In the genomic region with DNA sequence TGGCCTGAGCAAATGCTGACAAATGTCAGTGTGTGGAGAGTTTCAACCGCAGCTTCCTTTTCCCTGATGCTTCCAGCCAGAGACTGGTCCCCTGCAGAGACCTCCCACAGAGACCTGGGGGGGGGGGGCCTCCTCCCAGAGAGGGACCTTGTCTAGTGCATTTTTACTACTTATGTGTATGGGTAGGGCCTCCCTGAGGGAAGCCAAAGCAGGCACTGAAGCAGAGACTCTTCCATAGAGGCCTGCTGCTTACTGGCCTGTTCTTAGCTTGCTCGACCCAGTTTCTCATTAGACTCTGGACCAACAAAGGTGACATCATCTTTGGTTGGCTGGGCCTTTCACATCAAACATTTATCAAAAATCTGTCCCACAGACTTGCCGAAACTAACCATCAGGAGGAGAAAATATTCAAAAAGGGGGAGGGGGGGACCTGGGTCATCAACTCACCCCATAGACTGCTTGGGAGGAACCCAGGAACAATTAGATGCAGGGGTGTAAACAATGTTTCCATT, we compare ENCODE assay signal across 10 mouse cellular contexts. TPM values are rescaled to one million over a fixed set of nuclear protein-coding genes. Genes with fewer than 3 reads are reported as not detected.
DNase-seq lines count a peak whose midpoint lies in the region; ATAC-seq and TF ChIP-seq lines count a peak whose summit lies in the region.
"Had no signal": no experiment of that assay in that cellular context is flagged by ENCODE, and none has a peak within 500 bp of the region (broad histone marks: within the 10 kb centered on the region; RNA-seq: fewer than 3 reads in every experiment).

No protein-coding gene starts in this region.

- TF ChIP-seq CTCF in heart, adult 2 months (IDR thresholded peaks at IDR 0.05), result no peak
- no peak for TF ChIP-seq CTCF in hindbrain, postnatal 0 days (IDR thresholded peaks at IDR 0.05; ENCODE audit: low read depth)
- TF ChIP-seq CTCF in liver, embryonic 14.5 days (IDR thresholded peaks at IDR 0.05; ENCODE audit: low read depth), result no peak

- no peak for TF ChIP-seq POLR2A in heart, adult 2 months (IDR thresholded peaks at IDR 0.05; ENCODE audit: insufficient read depth, low read depth, low read length)

- no peak overlapping the region for H3K4me2 ChIP-seq in heart, embryonic 11.5 days
- no peak overlapping the region for H3K4me2 ChIP-seq in hindbrain, postnatal 0 days (ENCODE audit: low read depth, low read length)
- H3K4me2 ChIP-seq in liver, embryonic 14.5 days (ENCODE audit: low read depth), result no peak overlapping the region
- H3K4me2 ChIP-seq: embryonic facial prominence, embryonic 13.5 days had no signal

- H3K79me2 ChIP-seq in heart, adult 2 months (replicated peaks; ENCODE audit: control insufficient read depth, insufficient read depth, low read length), result peaks cover 19% of the 10 kb centered on the region

- no peak overlapping the region for H3K4me3 ChIP-seq in heart, adult 2 months
- H3K4me3 ChIP-seq in heart, embryonic 11.5 days (ENCODE audit: low read depth, low read length), result no peak overlapping the region
- no peak overlapping the region for H3K4me3 ChIP-seq in hindbrain, postnatal 0 days (ENCODE audit: low read length)
- no peak overlapping the region for H3K4me3 ChIP-seq in liver, embryonic 14.5 days (ENCODE audit: insufficient read depth in 1 of 2, low read depth in 2 of 2, low read length in 2 of 2)
- H3K4me3 ChIP-seq: embryonic facial prominence, embryonic 13.5 days had no signal

- WGBS in heart, adult 2 months, result 38% methylated on average over 3 of the region's 3 CpGs
- 43% methylated on average over 3 of the region's 3 CpGs for WGBS in heart, embryonic 11.5 days (ENCODE audit: insufficient replicate concordance)
- 20% methylated on average over 3 of the region's 3 CpGs for WGBS in hindbrain, postnatal 0 days
- 27% methylated on average over 3 of the region's 3 CpGs for WGBS in liver, embryonic 14.5 days (ENCODE audit: insufficient replicate concordance)

- no peak for ATAC-seq in heart, embryonic 11.5 days (replicated peaks; ENCODE audit: insufficient number of reproducible peaks, low FRiP score, low TSS enrichment)
- ATAC-seq in hindbrain, postnatal 0 days, result peak; percentile 55; the same call in 1 of the 2 replicates
- ATAC-seq in liver, embryonic 14.5 days (ENCODE audit: insufficient read depth), result peak; percentile 14; the same call in 1 of the 2 replicates
- ATAC-seq in megakaryocyte-erythroid progenitor cell, adult 5-6 weeks (replicated peaks; ENCODE audit: low FRiP score, low TSS enrichment, poor library complexity, severe bottlenecking), result no peak

- H3K9ac ChIP-seq in heart, adult 2 months (ENCODE audit: low read depth, low read length), result no peak overlapping the region
- no peak overlapping the region for H3K9ac ChIP-seq in heart, embryonic 11.5 days (ENCODE audit: low read depth, low read length)
- no peak overlapping the region for H3K9ac ChIP-seq in hindbrain, postnatal 0 days (replicated peaks; ENCODE audit: low read length)
- no peak overlapping the region for H3K9ac ChIP-seq in liver, embryonic 14.5 days (replicated peaks)
- H3K9ac ChIP-seq: embryonic facial prominence, embryonic 13.5 days had no signal

- peak overlapping the region; percentile 56 for H3K27ac ChIP-seq in heart, adult 2 months
- no peak overlapping the region for H3K27ac ChIP-seq in heart, embryonic 11.5 days (ENCODE audit: low read depth, low read length)
- no peak overlapping the region; the same call in 1 of the 2 replicates for H3K27ac ChIP-seq in hindbrain, postnatal 0 days
- no peak overlapping the region for H3K27ac ChIP-seq in liver, embryonic 14.5 days
- H3K27ac ChIP-seq: embryonic facial prominence, embryonic 13.5 days had no signal

- TF ChIP-seq EP300 in heart, adult 2 months (IDR thresholded peaks at IDR 0.05; ENCODE audit: insufficient read depth, low read depth, low read length), result no peak
- no peak for TF ChIP-seq EP300 in liver, embryonic 14.5 days (IDR thresholded peaks at IDR 0.05; ENCODE audit: low read depth)

- H3K36me3 ChIP-seq in heart, adult 2 months (ENCODE audit: control insufficient read depth, insufficient read depth, low read length), result peaks cover 5% of the 10 kb centered on the region
- H3K36me3 ChIP-seq in heart, embryonic 11.5 days (ENCODE audit: control insufficient read depth, insufficient read depth, low read length), result no peaks in the 10 kb centered on the region
- H3K36me3 ChIP-seq in hindbrain, postnatal 0 days (ENCODE audit: insufficient read depth, low read length), result no peaks in the 10 kb centered on the region
- H3K36me3 ChIP-seq in liver, embryonic 14.5 days (replicated peaks; ENCODE audit: control insufficient read depth, insufficient read depth, low read depth), result no peaks in the 10 kb centered on the region
- H3K36me3 ChIP-seq: G1E had no signal

- no peaks in the 10 kb centered on the region for H3K27me3 ChIP-seq in heart, adult 2 months (ENCODE audit: control insufficient read depth, insufficient read depth, low read length)
- no peaks in the 10 kb centered on the region for H3K27me3 ChIP-seq in heart, embryonic 11.5 days (ENCODE audit: control insufficient read depth, insufficient read depth, low read length)
- no peaks in the 10 kb centered on the region for H3K27me3 ChIP-seq in hindbrain, postnatal 0 days (ENCODE audit: insufficient read depth, low read length)
- no peaks in the 10 kb centered on the region for H3K27me3 ChIP-seq in liver, embryonic 14.5 days (ENCODE audit: control insufficient read depth, insufficient read depth, low read length)
- H3K27me3 ChIP-seq: embryonic facial prominence, embryonic 13.5 days had no signal

- peak; percentile 38 for DNase-seq in heart, adult 2 months
- DNase-seq in adipocyte (ENCODE audit: low spot score), result peak; percentile 55
- DNase-seq in hindbrain, postnatal 0 days (ENCODE audit: low spot score), result no peak
- DNase-seq in liver, embryonic 14.5 days (ENCODE audit: low read depth in 3 of 3, low spot score in 3 of 3), result no peak
- no peak for DNase-seq in spleen, postnatal 14 days (ENCODE audit: low spot score in 2 of 2)
- no peak for DNase-seq in urinary bladder, postnatal 10 days (ENCODE audit: low spot score)

- intact Hi-C loops in heart, adult 2 months (cut with DNase I), result no loop called here

- H3K4me1 ChIP-seq in heart, adult 2 months (ENCODE audit: control insufficient read depth, insufficient read depth, low read length), result peaks cover 12% of the 10 kb centered on the region
- H3K4me1 ChIP-seq in heart, embryonic 11.5 days (ENCODE audit: control insufficient read depth, insufficient read depth, low read length), result peaks cover 15% of the 10 kb centered on the region
- H3K4me1 ChIP-seq in hindbrain, postnatal 0 days (ENCODE audit: insufficient read depth, low read length), result peaks cover 5% of the 10 kb centered on the region
- peaks cover 0 to 34% of the 10 kb centered on the region in 2 experiments; a peak in 3 of 4 replicates for H3K4me1 ChIP-seq in liver, embryonic 14.5 days (replicated peaks; ENCODE audit: control insufficient read depth in 2 of 2, insufficient read depth in 2 of 2, low read length in 1 of 2)

- no peaks in the 10 kb centered on the region for H3K9me3 ChIP-seq in heart, embryonic 11.5 days (replicated peaks; ENCODE audit: control insufficient read depth, low read length)
- no peaks in the 10 kb centered on the region for H3K9me3 ChIP-seq in hindbrain, postnatal 0 days (ENCODE audit: low read length)
- H3K9me3 ChIP-seq in liver, embryonic 14.5 days (ENCODE audit: control insufficient read depth, low read length), result no peaks in the 10 kb centered on the region
- H3K9me3 ChIP-seq: embryonic facial prominence, embryonic 13.5 days had no signal

RNA-seq across cellular contexts. Expression of a gene that starts 14.5 kb away (rescaled TPM):
- 10 to 100 TPM; 29.0 to 29.3 TPM for total RNA-seq in heart, adult 2 months (2021)
- polyA plus RNA-seq in heart, adult 2 months (2012; rRNA removed), result 11.6 and 13.9 TPM in 2 replicates
- polyA plus RNA-seq in heart, embryonic 11.5 days (2014; fragmentation: Nextera tagmentation; extraction: Ambion mirVana), result 11.8 and 14.3 TPM in 2 replicates
- 83.5 and 88.4 TPM in 2 replicates for total RNA-seq in hindbrain, postnatal 0 days (2014; rRNA removed)
- 15.8 and 16.0 TPM in 2 replicates for polyA plus RNA-seq in hindbrain, postnatal 0 days (2015; fragmentation: Nextera tagmentation; extraction: Ambion mirVana)
- 3.8 and 5.0 TPM in 2 replicates for polyA plus RNA-seq in liver, embryonic 14.5 days (2012; rRNA removed)
- polyA plus RNA-seq in liver, embryonic 14.5 days (2014; fragmentation: Nextera tagmentation; extraction: Ambion mirVana), result 3.8 and 4.3 TPM in 2 replicates
- 19.4 and 24.2 TPM in 2 replicates for total RNA-seq in megakaryocyte-erythroid progenitor cell, adult 5-6 weeks (2014; fragmentation: Nextera tagmentation)
- total RNA-seq in megakaryocyte-erythroid progenitor cell, adult 5-6 weeks (2017), result 8.4 and 10.6 TPM in 2 replicates
- polyA plus RNA-seq: G1E had no signal

Comparison
In these comparisons a context has a peak if more than half of its experiments do, and no peak if none do; other contexts are left out.
1. DNase-seq: peak in heart, adult 2 months (2 of 2) and adipocyte (single experiment); none in hindbrain, postnatal 0 days (single experiment), liver, embryonic 14.5 days (0 of 3), spleen, postnatal 14 days (0 of 2) and urinary bladder, postnatal 10 days (single experiment).
2. ATAC-seq: peak in hindbrain, postnatal 0 days (single experiment) and liver, embryonic 14.5 days (single experiment); none in heart, embryonic 11.5 days (single experiment) and megakaryocyte-erythroid progenitor cell, adult 5-6 weeks (single experiment).